9 mouse cellular contexts compared by ENCODE assay signal in genomic region chr17:80921286-80922134, GRCm38 (mm10). TPM values are rescaled to one million over a fixed set of nuclear protein-coding genes. Genes with fewer than 3 reads are reported as not detected.
A peak's percentile ranks its signal among the peaks of the same experiment; 100 is the strongest.
DNase-seq lines count a peak whose midpoint lies in the region; ATAC-seq and TF ChIP-seq lines count a peak whose summit lies in the region.
"Had no signal": no experiment of that assay in that cellular context is flagged by ENCODE, and none has a peak within 500 bp of the region (broad histone marks: within the 10 kb centered on the region; RNA-seq: fewer than 3 reads in every experiment).

No protein-coding gene starts in this region.

- H3K9ac ChIP-seq in heart, adult 2 months (ENCODE audit: low read depth, low read length): no peak overlapping the region

- WGBS in heart, adult 2 months: 54% methylated on average over 10 of the region's 10 CpGs
- 73% methylated on average over 10 of the region's 10 CpGs for WGBS in heart, embryonic 10.5 days

- peak overlapping the region; percentile 23 for H3K27ac ChIP-seq in heart, adult 2 months
- H3K27ac ChIP-seq in heart, embryonic 10.5 days: no peak overlapping the region

- peak in 1 of 2 experiments; percentile 56 for DNase-seq in heart, adult 2 months
- DNase-seq in heart, embryonic 10.5 days (ENCODE audit: low spot score): no peak
- DNase-seq in MN1 (ENCODE audit: low spot score): peak; percentile 80
- peak; percentile 72 to 77 for DNase-seq in cerebellum, adult 18-20 months
- peak; percentile 60 to 66 for DNase-seq in layer of hippocampus, postnatal 10 days (ENCODE audit: low spot score in 2 of 2)
- DNase-seq in ovary, postnatal 14 days (ENCODE audit: low spot score): no peak
- DNase-seq in frontal cortex, postnatal 14 days (ENCODE audit: low spot score in 2 of 2): no peak

- intact Hi-C loops in heart, adult 2 months (cut with DNase I): loop anchor here (2.0 to 5.0 kb wide), 3 partner anchors 34 to 239 kb away; no protein-coding TSS in a partner anchor

- H3K27me3 ChIP-seq in heart, adult 2 months (ENCODE audit: control insufficient read depth, insufficient read depth, low read length): no peaks in the 10 kb centered on the region
- H3K27me3 ChIP-seq in heart, embryonic 10.5 days (ENCODE audit: insufficient read depth, poor library complexity, severe bottlenecking): no peaks in the 10 kb centered on the region

- H3K79me2 ChIP-seq in heart, adult 2 months (replicated peaks; ENCODE audit: control insufficient read depth, insufficient read depth, low read length): no peaks in the 10 kb centered on the region

- H3K9me3 ChIP-seq in heart, embryonic 10.5 days: no peaks in the 10 kb centered on the region

- no peak for TF ChIP-seq POLR2A in heart, adult 2 months (IDR thresholded peaks at IDR 0.05; ENCODE audit: insufficient read depth, low read depth, low read length)

- no peaks in the 10 kb centered on the region for H3K4me1 ChIP-seq in heart, adult 2 months (ENCODE audit: control insufficient read depth, insufficient read depth, low read length)
- H3K4me1 ChIP-seq in heart, embryonic 10.5 days: peaks cover 4% of the 10 kb centered on the region; the same call in 1 of the 2 replicates

- H3K36me3 ChIP-seq in heart, adult 2 months (ENCODE audit: control insufficient read depth, insufficient read depth, low read length): no peaks in the 10 kb centered on the region
- H3K36me3 ChIP-seq in heart, embryonic 10.5 days: no peaks in the 10 kb centered on the region

- no peak for ATAC-seq in monocyte, adult 5-6 weeks (replicated peaks; ENCODE audit: insufficient number of reproducible peaks, low FRiP score, low TSS enrichment, poor library complexity, severe bottlenecking)

- no peak overlapping the region for H3K4me3 ChIP-seq in heart, adult 2 months
- no peak overlapping the region for H3K4me3 ChIP-seq in heart, embryonic 10.5 days
- H3K4me3 ChIP-seq: myocyte had no signal

- peak; percentile 64; the same call in 1 of the 2 replicates for TF ChIP-seq EP300 in heart, adult 2 months (IDR thresholded peaks at IDR 0.05; ENCODE audit: insufficient read depth, low read depth, low read length)

- peak; percentile 55 for TF ChIP-seq CTCF in heart, adult 2 months (IDR thresholded peaks at IDR 0.05)

RNA-seq across cellular contexts. Expression of gene Tmem178, which starts 22.9 kb away (rescaled TPM):
- under 1 TPM; 0.25 to 0.31 TPM for total RNA-seq in heart, adult 2 months (2021)
- polyA plus RNA-seq in heart, adult 2 months (2012; rRNA removed): 0.18 and 0.44 TPM in 2 replicates
- polyA plus RNA-seq in heart, embryonic 10.5 days (2016; fragmentation: Nextera tagmentation; extraction: Ambion mirVana): 4.5 and 5.2 TPM in 2 replicates
- 10 to 100 TPM; 77.2 to 78.4 TPM for total RNA-seq in layer of hippocampus, postnatal 10 days (2021)
- total RNA-seq in monocyte, adult 5-6 weeks (2017): not detected in 3 replicates
- polyA plus RNA-seq: myocyte had no signal

Comparison
In these comparisons a context has a peak if more than half of its experiments do, and no peak if none do; other contexts are left out.
1. DNase-seq: peak in MN1 (single experiment), cerebellum, adult 18-20 months (2 of 2) and layer of hippocampus, postnatal 10 days (2 of 2); none in heart, embryonic 10.5 days (single experiment), ovary, postnatal 14 days (single experiment) and frontal cortex, postnatal 14 days (0 of 2).
2. RNA of gene Tmem178, which starts 22.9 kb away (total RNA-seq): 77.2 to 78.4 TPM in layer of hippocampus, postnatal 10 days; 0.25 to 0.31 TPM in heart, adult 2 months and not detected in monocyte, adult 5-6 weeks; every median in the first group is over 10 times any median in the second.